Mouse (Mus musculus): ENCODE measurements around the gene Ankrd55.

DNA sequence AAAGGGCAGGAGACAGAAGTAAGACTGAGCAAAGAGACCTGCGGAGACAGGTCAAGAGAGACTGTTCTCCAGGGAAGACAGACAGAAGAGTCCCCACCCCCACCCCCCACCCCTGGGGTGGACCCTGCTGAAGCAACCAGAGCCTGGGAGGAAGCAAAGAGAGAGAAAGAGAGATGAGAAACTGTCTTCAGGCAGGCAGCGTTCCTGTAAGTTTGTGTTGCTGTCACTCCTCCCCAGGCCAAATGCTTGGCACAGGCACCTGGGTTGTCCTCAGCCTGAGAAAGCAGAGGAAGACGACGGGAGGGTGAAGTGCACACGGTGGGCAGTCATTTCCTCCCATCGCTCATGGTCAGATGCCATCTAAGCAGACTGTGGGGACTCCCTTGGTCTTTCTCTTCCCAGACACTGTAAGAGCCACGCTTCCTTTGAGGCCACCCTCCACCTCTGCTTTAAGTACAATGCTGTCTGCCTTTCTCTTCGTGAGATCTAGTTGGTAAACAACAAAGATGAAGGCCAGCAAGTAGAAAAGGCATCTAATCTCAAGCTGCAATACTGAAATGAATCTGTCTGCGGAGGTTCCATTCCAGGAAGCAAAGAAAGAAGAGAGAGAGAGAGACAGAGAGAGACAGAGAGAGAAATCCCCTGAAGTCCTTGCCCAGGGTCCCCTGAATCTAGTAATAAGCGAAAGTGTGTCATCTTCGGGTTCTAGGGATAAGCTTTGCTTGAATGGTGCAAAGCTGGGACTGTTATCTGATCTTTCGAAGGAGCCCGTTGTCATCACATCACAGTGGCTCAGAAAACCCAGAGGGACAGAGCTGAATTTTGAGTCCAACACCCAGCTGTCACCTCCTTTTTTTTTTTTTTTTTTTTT is 138.2 kb downstream of the Ankrd55 start:
- TF ChIP-seq POLR2A (IDR thresholded peaks at IDR 0.05; ENCODE audit: low read depth, low read length) (no peak), CTCF (IDR thresholded peaks at IDR 0.05; ENCODE audit: extremely low read depth, insufficient read depth, insufficient read length, insufficient replicate concordance) (no peak)

All from spleen, adult 2 months (tissue).